Mouse (Mus musculus): ENCODE results near the gene Rpgrip1l.

- TF ChIP-seq GATA2 (IDR thresholded peaks at IDR 0.05; ENCODE audit: borderline replicate concordance, low read depth, low read length) (no peak), CTCF (IDR thresholded peaks at IDR 0.05; ENCODE audit: low read depth, low read length) (no peak)
These were observed 35.0 kb downstream of the Rpgrip1l start for GRCm38 (mm10) chr8:91278060-91278459.

Measured in G1E (cell line).